Mouse (Mus musculus) midbrain, embryonic 11.5 days (tissue): ENCODE data around the gene Spag6. TPM values are rescaled to one million over a fixed set of nuclear protein-coding genes. Genes with fewer than 3 reads are reported as not detected.

Source experiments
- ATAC-seq: fragments of 200-750 bp; cut with Nextera tagmentation; 2 replicates; pipeline ENCODE4 v1.8.0; 2017; ENCODE audit warnings: moderate TSS enrichment, moderate library complexity; ENCODE audit not compliant: low FRiP score
- DNase-seq: peaks from one replicate; pipeline ENCODE4 v3.0.0; 2015; ENCODE audit warnings: low spot score; ENCODE audit errors: missing footprints
- H3K27ac ChIP-seq: fragments of 300-500 bp; sonication (generic); 2 replicates; pipeline ENCODE4 v1.5.1; 2014; ENCODE audit warnings: low read depth, low read length
- H3K27me3 ChIP-seq: fragments of 300-500 bp; sonication (generic); 2 replicates; pipeline ENCODE4 v1.6.1; 2014; ENCODE audit warnings: mild to moderate bottlenecking, low read length, moderate library complexity, mixed read lengths; ENCODE audit not compliant: control insufficient read depth, insufficient read depth
- H3K36me3 ChIP-seq: fragments of 300-500 bp; sonication (generic); 2 replicates; pipeline ENCODE4 v1.6.1; 2014; ENCODE audit warnings: mild to moderate bottlenecking, low read length, moderate library complexity, mixed read lengths; ENCODE audit not compliant: control insufficient read depth, insufficient read depth
- H3K4me1 ChIP-seq: fragments of 300-500 bp; sonication (generic); 2 replicates; pipeline ENCODE4 v1.6.1; 2014; ENCODE audit warnings: low read length; ENCODE audit not compliant: control insufficient read depth, insufficient read depth
- H3K4me2 ChIP-seq: fragments of 300-500 bp; sonication (generic); 2 replicates; pipeline ENCODE4 v1.6.1; 2014; ENCODE audit warnings: mild to moderate bottlenecking, moderate library complexity
- H3K4me3 ChIP-seq: fragments of 300-500 bp; sonication (generic); 2 replicates; pipeline ENCODE4 v1.5.1; 2014; ENCODE audit warnings: low read depth, low read length
- H3K9ac ChIP-seq: fragments of 300-500 bp; sonication (generic); 2 replicates; pipeline ENCODE4 v1.6.1; 2014; ENCODE audit warnings: low read length
- H3K9me3 ChIP-seq: fragments of 300-500 bp; sonication (generic); 2 replicates; pipeline ENCODE4 v1.6.1; 2016; ENCODE audit warnings: low read length; ENCODE audit not compliant: control insufficient read depth
- WGBS: fragments of 180-500 bp; shearing (Covaris S2); extraction: QIAGEN DNeasy Blood & Tissue Kit; methylation state at CpG from one replicate; pipeline ENCODE4 v1.1.7; 2014; 5-methylcytosine and 5-hydroxymethylcytosine counted together
- polyA plus RNA-seq: library from polyadenylated mRNA; unstranded; fragments of >200 nt; fragmentation: Nextera tagmentation; extraction: Ambion mirVana; gene quantifications from 2 replicates; pipeline ENCODE4 v1.2.1, GENCODE M21; 2014

The Spag6 gene
- polyA plus RNA-seq, 1 experiment from 2014 or later = 0.25 TPM

DNA sequence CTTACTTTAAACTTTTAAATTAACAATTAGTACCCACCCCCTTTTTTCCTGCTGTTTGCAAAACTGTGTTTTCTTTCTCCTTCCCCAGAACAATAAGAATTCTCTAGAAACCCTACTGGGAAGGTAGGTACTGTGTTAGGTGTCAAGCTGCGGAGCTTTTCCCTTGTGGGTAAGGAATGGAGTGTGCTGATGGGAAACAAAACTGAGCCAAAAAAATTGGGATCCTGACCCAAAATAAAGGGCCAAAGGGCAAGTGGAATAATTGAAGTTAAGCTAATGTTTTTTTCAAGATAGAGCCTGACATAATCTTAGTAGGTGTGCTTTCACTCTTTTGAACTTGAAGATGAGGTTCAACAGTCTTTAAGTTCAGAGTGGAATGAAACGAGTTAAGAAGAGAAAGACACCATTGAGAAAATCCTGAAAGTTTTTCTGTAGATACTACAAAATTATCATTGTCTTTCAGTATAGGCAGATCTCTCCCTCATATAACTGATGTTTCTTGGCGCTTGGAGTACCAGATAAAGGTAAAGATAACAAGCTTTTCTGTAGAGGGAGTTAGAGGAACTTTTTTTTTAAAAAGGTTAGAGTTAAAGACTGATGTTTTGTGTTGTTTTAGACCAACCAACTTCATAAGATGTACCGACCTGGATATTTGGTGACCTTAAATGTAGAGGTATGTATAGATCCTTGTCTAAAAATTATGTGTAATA is 19.5 kb upstream of the Spag6 start:
- WGBS = 13% methylated on average over 4 of the region's 4 CpGs
- peaks cover 24% of the 10 kb centered on the region for H3K4me1 ChIP-seq
- H3K27me3 ChIP-seq = peaks cover 29% of the 10 kb centered on the region
- DNase-seq (peak; percentile 90), ATAC-seq (no peak)
- no peaks in the 10 kb centered on the region for H3K36me3 ChIP-seq
- no peak overlapping the region for H3K9ac ChIP-seq
- H3K27ac ChIP-seq = no peak overlapping the region
- no peak overlapping the region for H3K4me2 ChIP-seq
- H3K9me3 ChIP-seq = no peaks in the 10 kb centered on the region
- H3K4me3 ChIP-seq = no peak overlapping the region

- DNase-seq (peak; percentile 94), ATAC-seq (no peak)
- no peaks in the 10 kb centered on the region for H3K9me3 ChIP-seq
- H3K27me3 ChIP-seq = peaks cover 38% of the 10 kb centered on the region
- H3K4me1 ChIP-seq = peaks cover 32% of the 10 kb centered on the region
- H3K4me3 ChIP-seq = peak overlapping the region; percentile 86
- H3K36me3 ChIP-seq = no peaks in the 10 kb centered on the region
- WGBS = 1% methylated on average over 40 of the region's 42 CpGs
- peak overlapping the region; percentile 88 for H3K4me2 ChIP-seq
- H3K27ac ChIP-seq = no peak overlapping the region
- peak overlapping the region; percentile 96 for H3K9ac ChIP-seq
Measured at GRCm38 (mm10) chr2:18675681-18676456, 18.0 kb upstream of the Spag6 start.

DNA sequence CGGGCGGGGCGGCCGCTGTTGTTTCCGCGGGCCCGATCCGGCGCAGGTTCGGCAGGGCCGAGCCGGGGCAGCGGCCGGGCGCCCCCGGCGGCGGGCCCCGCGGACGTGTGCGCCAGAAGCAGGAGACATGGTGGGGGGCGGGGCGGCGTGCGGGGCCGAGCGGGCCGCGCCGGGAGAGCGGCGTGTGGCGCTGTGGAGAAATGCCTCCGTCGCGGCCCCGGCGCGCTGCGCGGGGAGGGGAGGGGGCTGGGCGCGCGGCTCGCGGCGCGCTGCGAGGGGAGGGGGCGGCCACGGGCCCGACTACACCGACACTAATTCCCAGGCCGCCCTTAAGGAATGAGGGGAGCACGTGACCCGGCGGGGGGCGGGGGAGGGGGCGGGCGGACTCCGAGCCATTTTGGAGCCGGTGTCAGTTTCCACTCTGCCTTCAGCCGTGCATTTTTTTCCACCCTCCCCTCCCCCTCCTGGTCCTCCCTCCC is 17.3 kb upstream of the Spag6 start:
- peak overlapping the region; percentile 96 for H3K9ac ChIP-seq
- under 1% methylated on average over 27 of the region's 64 CpGs for WGBS
- peak; percentile 92 for ATAC-seq

DNA sequence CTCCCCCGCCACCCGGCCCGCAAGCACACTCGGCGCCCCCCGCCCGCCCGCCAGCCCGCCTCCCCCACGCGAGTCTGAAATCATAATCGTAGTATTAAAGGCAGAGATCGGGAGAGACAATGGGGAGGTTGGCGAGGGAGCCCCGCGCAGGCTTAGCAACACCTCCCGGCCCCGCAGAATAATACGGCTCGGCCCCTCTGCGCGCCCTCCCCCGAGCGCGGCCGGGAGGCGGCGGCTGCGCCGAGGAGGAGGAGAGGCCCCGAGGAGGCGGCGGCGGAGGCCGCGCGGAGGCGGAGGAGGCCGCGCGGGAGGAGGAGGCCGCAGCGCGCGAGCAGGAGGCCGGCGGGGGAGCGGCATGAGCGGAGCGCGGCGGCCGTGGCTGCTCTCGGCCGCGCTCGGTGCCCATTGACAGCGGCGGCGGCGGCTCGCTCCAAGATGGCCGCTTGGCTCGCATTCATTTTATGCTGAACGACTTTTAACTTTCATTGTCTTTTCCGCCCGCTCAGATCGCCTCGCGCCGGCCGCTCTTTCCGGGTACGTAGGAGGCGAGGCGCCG is 16.8 kb upstream of the Spag6 start, which contains the start of gene Bmi1:
Bmi1 (plus strand) TSS at position 83 of the 556 bp plus-strand sequence.
- H3K4me3 ChIP-seq = peak within 1 kb of the TSS; percentile 86
- ATAC-seq = peak; percentile 73
- H3K27ac ChIP-seq = peak within 1 kb of the TSS; percentile 94
- H3K4me1 ChIP-seq = peaks cover 38% of the 10 kb centered on the region
- peaks cover 48% of the 10 kb centered on the region for H3K27me3 ChIP-seq
- peak within 1 kb of the TSS; percentile 88 for H3K4me2 ChIP-seq
- H3K9ac ChIP-seq = peak within 1 kb of the TSS; percentile 96
- under 1% methylated on average over 57 of the region's 77 CpGs for WGBS
- DNase-seq = peak; percentile 96
- no peaks in the 10 kb centered on the region for H3K9me3 ChIP-seq
- no peaks in the 10 kb centered on the region for H3K36me3 ChIP-seq

More for the DNA sequence above, 17.3 kb upstream of the Spag6 start:
- Histone ChIP-seq H3K27me3 (peaks cover 44% of the 10 kb centered on the region), H3K4me1 (peaks cover 38% of the 10 kb centered on the region), H3K4me3 (peak overlapping the region; percentile 86), H3K36me3 (no peaks in the 10 kb centered on the region), H3K4me2 (peak overlapping the region; percentile 88), H3K9me3 (no peaks in the 10 kb centered on the region), H3K27ac (peak overlapping the region; percentile 94)
- DNase-seq = peak; percentile 96

DNA sequence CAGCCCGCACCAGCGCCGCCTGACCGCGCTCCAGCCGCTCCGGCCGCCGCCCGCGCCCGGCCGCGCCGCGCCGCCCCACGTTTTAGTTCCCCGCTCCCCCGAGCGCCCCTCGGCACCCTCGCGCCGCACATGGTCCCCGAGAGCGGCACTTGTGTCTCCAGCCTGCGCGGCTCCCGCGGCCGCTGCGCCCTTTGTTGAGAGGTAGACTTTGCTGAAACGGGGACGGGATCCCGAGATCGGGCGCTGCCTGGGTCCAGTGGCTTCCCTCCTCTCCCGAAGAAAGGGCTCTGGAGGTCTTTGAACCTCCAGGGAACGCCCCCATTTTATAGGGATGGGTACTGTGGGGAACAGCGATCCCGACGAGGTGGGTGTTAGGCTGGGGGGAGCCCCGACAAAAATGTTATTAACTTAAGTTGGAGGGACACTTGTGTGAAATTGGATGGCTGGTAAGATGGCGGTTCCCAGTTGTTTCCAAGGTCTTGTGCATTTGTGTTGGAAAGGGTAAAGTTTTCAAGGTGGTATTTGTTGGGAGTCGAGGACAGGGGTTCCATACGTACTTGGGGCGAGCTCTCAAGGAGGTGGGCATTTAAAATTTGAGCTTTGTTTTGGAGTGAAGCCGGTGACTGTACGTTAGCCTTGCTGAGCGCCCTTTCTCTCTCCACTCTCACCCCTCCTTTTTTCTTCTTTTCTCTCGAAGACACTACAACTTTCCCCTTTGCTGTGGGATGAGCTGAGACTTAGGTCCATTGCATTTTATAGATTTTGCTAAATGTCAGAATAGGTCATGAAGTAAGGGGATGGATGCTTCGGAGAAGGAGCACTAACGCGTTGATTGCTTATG is 16.0 kb upstream of the Spag6 start:
- H3K4me3 ChIP-seq = peak overlapping the region; percentile 86
- DNase-seq (peak; percentile 98), ATAC-seq (peak; percentile 6; the same call in 1 of the 2 replicates)
- H3K9me3 ChIP-seq = no peaks in the 10 kb centered on the region
- peaks cover 56% of the 10 kb centered on the region for H3K27me3 ChIP-seq
- no peak overlapping the region for H3K27ac ChIP-seq
- H3K4me1 ChIP-seq = peaks cover 36% of the 10 kb centered on the region
- H3K9ac ChIP-seq = peak overlapping the region; percentile 96
- no peaks in the 10 kb centered on the region for H3K36me3 ChIP-seq
- under 1% methylated on average over 52 of the region's 55 CpGs for WGBS
- H3K4me2 ChIP-seq = peak overlapping the region; percentile 88

- peak; percentile 91 for DNase-seq
- Histone ChIP-seq H3K36me3 (0 out of 2 replicates have a peak, but pooled peaks cover 3% of the 10 kb centered on the region), H3K27me3 (peaks cover 63% of the 10 kb centered on the region), H3K27ac (no peak overlapping the region), H3K9me3 (no peaks in the 10 kb centered on the region), H3K4me3 (no peak overlapping the region), H3K4me1 (peaks cover 26% of the 10 kb centered on the region), H3K4me2 (no peak overlapping the region), H3K9ac (no peak overlapping the region)
- ATAC-seq = no peak
- WGBS = 8% methylated on average over 2 of the region's 2 CpGs
Measured at GRCm38 (mm10) chr2:18679701-18680100, 14.1 kb upstream of the Spag6 start.

DNA sequence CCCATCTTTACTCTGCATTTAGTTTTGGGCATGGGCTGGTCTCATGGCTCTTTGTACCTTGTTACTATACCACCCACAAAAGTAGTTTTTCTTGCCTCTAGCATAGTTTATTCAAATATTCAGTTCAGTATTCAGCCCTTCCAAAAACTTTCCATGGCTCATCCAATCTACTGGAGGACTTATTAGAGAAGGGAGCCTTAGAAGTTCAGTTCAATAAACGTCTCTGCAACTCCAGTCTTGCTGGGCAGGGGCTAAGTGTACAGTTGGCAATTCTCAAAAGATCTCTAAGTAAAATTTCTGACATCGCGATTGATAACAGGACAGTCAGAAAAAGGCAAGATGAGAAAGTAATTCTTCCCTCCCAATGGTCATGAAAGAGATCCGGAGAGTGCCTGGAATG is 13.3 kb upstream of the Spag6 start:
- Histone ChIP-seq H3K27ac (no peak overlapping the region), H3K9ac (no peak overlapping the region), H3K9me3 (no peaks in the 10 kb centered on the region), H3K4me3 (peak overlapping the region; percentile 32), H3K27me3 (peaks cover 59% of the 10 kb centered on the region), H3K4me2 (peak overlapping the region; percentile 60), H3K4me1 (peaks cover 26% of the 10 kb centered on the region), H3K36me3 (0 out of 2 replicates have a peak, but pooled peaks cover 3% of the 10 kb centered on the region)
- DNase-seq = peak; percentile 93
- under 1% methylated on average over 4 of the region's 4 CpGs for WGBS
- no peak for ATAC-seq

DNA sequence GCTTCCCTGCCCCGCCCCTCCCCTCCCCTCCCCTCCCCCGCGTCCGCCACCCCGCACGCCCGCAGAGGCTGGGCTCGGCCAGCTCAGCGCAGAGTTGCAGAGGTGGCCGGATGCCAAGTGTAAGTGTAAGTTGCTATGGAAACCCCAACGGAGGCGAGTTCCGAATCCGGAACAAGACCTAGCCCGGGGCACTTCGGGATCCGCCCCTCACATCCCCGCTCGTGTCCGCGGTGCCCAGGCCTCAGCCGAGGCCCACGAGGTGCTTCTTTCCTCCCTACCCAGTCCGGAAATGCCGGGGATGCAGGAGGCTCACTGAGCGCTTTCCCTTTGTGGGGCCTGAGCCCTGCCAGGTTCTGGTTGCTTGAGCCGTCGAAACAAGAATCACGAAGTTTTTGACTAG is 12.9 kb upstream of the Spag6 start:
- Histone ChIP-seq H3K36me3 (0 out of 2 replicates have a peak, but pooled peaks cover 3% of the 10 kb centered on the region), H3K9ac (peak overlapping the region; percentile 47), H3K27me3 (peaks cover 57% of the 10 kb centered on the region), H3K4me1 (peaks cover 22% of the 10 kb centered on the region), H3K9me3 (no peaks in the 10 kb centered on the region), H3K27ac (no peak overlapping the region), H3K4me2 (peak overlapping the region; percentile 60), H3K4me3 (peak overlapping the region; percentile 32)
- peak; percentile 97 for DNase-seq
- ATAC-seq = no peak
- under 1% methylated on average over 21 of the region's 29 CpGs for WGBS
